Mouse (Mus musculus) layer of hippocampus, adult 8-10 months (tissue): ENCODE results near the gene Bst1. TPM values are rescaled to one million over a fixed set of nuclear protein-coding genes. Genes with fewer than 3 reads are reported as not detected.
A peak's percentile ranks its signal among the peaks of the same experiment; 100 is the strongest.

Source experiments
- DNase-seq, 2 experiments: peaks; one replicate each; pipeline ENCODE4 v3.0.0; 2022; ENCODE audit warnings: low spot score in 2 of 2
- total RNA-seq, 4 experiments: library from RNA; stranded (reverse); gene quantifications; 2 replicates each; pipeline ENCODE4 v1.2.4; 2022

Gene Bst1
- under 1 TPM in 1 of 4 experiments, not detected in 3; 0.37 TPM for total RNA-seq

DNA sequence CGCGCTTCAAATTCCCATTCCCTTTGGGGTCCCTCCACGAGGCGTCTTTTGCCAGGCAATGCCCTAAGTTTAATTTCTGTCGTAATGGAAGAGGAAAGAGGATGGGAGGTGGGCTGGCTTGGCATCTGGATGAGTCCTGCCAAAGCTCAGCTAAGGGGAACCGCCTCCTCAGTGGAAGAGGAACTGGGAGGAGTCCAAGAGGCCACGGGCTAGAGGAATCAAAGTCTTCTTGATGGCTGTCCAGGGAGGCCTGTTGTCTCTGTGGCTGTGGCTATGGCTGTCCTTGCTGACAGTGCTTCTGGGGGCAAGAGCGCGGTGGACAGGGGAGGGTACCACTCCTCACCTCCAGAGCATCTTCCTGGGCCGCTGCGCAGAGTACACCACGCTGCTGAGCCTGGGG is at the start of gene Bst1:
Gene Bst1 (plus strand): TSS at position 191 of the 400 bp plus-strand sequence.
- no peak for DNase-seq

GRCm38 (mm10) chr5:43770618-43771354 is 47.9 kb upstream of the Bst1 start:
- DNase-seq = no peak

GRCm38 (mm10) chr5:43771555-43771954 is 47.1 kb upstream of the Bst1 start:
- no peak for DNase-seq

DNA sequence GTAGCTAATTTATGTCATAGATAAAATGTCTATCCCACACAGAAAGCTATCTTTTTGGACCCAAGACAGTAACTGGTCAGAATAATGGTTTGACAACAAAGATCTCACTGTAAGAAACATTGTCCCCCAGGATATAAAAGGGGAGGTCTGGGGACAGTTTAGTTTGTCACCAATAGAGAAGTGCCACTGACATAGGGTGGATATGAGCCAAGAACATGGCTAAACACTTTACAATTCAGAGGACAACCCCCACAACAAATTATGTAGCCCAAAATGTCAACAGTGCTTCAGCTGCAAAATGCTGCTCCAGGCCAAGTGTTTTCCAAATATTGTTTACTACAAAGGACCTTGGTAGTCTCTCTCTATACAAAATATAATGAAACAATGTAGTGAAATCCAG is 42.3 kb upstream of the Bst1 start:
- no peak for DNase-seq

- DNase-seq = no peak
Measured at GRCm38 (mm10) chr5:43776993-43777392, 41.7 kb upstream of the Bst1 start.

- no peak for DNase-seq
Measured at GRCm38 (mm10) chr5:43778583-43778982, 40.1 kb upstream of the Bst1 start.

GRCm38 (mm10) chr5:43781423-43781976 is 37.2 kb upstream of the Bst1 start:
- DNase-seq = no peak

GRCm38 (mm10) chr5:43781977-43782930 is 36.4 kb upstream of the Bst1 start:
- DNase-seq = peak; percentile 60 to 73

- no peak for DNase-seq
Measured at GRCm38 (mm10) chr5:43783996-43784395, 34.7 kb upstream of the Bst1 start.

- no peak for DNase-seq
Measured at GRCm38 (mm10) chr5:43786607-43787006, 32.1 kb upstream of the Bst1 start.

- no peak for DNase-seq
Measured at GRCm38 (mm10) chr5:43787976-43788752, 30.5 kb upstream of the Bst1 start.

GRCm38 (mm10) chr5:43792354-43792753 is 26.3 kb upstream of the Bst1 start:
- DNase-seq = no peak

- no peak for DNase-seq
Measured at GRCm38 (mm10) chr5:43799530-43799929, 19.2 kb upstream of the Bst1 start.

GRCm38 (mm10) chr5:43800700-43801099 is 18.0 kb upstream of the Bst1 start:
- DNase-seq = no peak

DNA sequence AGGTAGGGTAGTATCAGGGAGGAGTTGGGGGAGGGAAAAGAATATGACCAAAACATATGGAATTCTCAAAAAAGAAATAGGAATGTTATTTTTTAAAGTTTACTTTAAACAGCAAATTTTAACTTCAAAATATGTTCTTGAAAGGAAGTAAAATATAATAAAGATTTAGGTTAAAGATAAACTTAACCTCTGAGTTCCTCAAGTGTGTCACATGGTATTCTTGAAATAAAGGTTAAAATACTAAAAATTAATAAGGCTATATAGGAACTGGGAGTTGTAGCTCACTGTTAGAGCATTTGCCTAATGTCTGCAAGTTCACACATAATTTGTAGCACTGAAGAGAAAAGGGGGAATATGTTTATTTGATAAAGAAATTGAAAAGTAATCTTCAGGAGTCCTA is 17.4 kb upstream of the Bst1 start:
- no peak for DNase-seq

DNA sequence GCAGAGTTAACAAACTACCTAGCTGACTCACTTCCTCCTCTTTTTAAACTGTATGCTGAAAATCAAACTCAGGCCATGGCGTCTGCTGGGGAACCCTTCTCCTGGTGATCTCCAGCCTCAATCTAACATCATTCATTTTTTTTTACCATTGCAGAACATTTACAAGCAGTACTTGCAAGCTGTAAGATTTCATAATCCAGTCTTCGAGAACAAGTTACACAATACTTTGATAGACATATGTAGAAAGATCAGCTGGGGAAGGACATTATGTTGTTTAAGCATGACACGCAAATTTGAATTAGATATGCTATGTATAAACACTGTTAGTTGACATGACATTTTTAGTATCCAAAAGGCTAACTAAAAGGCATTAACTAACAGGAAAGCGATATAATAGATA is 16.9 kb upstream of the Bst1 start:
- DNase-seq = no peak

DNA sequence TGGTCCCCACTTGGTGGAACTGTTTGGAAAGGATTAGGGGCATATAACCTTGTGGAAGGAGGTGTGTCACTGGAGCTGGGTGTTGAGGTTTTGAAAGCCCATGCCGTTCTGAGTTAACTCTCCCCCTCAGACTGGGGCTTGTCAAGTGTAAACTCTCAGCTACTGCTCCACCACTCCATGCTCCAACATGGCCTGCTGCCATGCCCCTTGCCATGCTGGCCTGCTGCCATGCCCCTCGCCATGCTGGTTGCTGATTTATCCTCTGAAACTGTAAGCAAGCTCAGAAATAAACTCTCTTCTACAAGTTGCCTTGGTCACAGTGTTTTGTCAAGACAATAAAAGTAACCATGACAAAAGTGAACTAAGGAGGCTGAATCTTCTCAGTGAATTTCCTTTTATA is 13.3 kb upstream of the Bst1 start:
- no peak for DNase-seq

DNA sequence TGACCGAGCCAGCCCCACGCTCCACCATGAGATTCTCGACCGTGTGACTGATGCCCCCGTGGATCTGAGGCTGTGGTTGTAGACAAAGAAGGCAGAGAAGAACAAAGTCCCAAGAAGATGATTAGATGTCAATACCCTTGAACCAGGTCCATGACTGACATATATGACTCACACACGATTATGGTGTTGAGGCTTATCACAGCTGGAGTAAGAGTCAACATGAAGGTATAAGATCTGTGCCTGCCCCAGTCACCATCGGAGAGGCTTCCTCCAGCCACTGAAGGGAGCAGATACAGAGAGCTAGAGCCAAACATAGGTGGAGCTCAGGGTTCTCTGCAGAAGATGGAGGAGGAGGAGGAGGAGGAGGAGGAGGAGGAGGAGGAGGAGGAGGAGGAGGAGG is 12.3 kb upstream of the Bst1 start:
- DNase-seq = no peak

DNA sequence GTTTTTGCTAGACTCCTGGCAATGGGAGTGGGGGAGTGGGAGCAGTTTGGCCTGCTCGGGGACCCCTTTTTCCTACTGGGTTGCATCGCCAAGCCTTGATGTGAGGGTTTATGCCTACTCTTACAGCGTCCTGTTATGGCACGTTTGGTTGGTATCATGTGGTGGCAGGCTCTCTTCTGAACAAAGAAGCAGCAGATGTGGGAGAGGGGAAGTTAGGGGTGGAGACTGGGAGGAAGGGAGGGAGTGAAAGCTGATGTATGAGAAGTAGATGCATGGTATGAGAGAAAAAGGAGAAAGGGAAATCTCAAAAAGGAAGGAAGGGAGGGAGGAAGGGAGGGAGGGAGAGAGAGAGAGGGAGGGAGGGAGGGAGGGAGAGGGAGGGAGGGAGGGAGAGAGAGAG is 11.8 kb upstream of the Bst1 start:
- DNase-seq = no peak

DNA sequence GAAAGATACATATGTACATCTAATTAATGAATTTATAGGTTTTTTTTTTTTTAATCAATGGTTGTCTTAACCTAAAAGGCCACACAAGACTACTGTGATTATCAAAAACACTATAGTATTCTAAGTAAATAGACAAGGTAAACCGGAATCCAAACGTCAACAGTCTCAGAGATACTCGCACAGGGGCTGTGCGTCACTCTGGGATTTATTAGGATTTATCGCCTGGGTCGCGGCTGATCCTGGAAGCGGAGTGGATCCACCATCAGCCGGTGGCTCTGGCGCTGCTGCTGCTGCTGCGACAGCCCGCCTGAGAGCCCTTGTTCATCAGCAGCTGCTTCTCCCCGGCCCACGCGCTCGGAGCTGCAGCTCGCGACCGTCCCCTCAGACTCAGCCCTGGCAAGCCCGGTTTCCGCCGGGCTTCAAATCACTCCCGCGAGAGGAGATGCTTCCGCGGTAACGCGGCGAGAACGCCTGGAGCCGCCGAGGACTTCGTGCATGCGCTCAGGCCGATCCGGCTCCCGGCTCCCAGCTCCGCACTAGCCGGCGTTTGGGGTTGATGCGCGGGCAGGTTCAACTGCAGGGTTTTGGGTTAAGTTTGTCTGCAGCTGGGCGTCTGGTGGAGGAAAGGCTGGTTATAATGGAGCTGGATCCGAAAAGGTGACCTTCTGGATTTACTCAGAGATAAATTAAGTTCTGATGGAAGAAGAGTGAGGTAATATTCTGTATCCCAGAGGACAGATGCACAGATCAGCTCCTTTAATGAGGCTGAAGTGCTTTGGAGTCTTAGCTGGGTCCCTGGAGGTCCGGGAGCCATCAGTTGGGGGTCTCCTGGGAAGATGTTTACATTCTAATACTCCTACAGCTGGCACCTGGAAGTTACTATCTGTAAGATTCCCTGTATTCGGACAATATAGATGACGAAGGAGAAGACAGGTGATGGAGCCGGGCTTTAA is 10.7 kb upstream of the Bst1 start:
- DNase-seq = peak; percentile 62 to 79
